Mouse (Mus musculus) ES-E14 (cell line): Measurements from ENCODE around the gene Kras. TPM values are rescaled to one million over a fixed set of nuclear protein-coding genes. Genes with fewer than 3 reads are reported as not detected.

Experiments
- DNase-seq: peaks from one replicate; pipeline ENCODE4 v3.0.0-alpha.2; 2013; ENCODE audit warnings: low read depth, low spot score
- H3K27ac ChIP-seq: 2 replicates; pipeline ENCODE4 v1.5.1; 2012; ENCODE audit warnings: low read depth, mild to moderate bottlenecking, low read length, moderate library complexity, mixed read lengths; ENCODE audit not compliant: poor library complexity, insufficient read depth, severe bottlenecking
- H3K36me3 ChIP-seq: 2 replicates; pipeline ENCODE4 v1.6.1; 2012; ENCODE audit warnings: mild to moderate bottlenecking, low read length, moderate library complexity, mixed read lengths; ENCODE audit not compliant: control insufficient read depth, poor library complexity, insufficient read depth, severe bottlenecking
- H3K4me1 ChIP-seq, 2 experiments: fragments of 150-350 bp in 1 of 2; sonication (generic) in 1 of 2; 2 replicates each; pipeline ENCODE4 v1.6.1; 2012; ENCODE audit warnings: low read length in 2 of 2, mild to moderate bottlenecking in 1 of 2, mixed read lengths in 1 of 2; ENCODE audit not compliant: control insufficient read depth in 2 of 2, insufficient read depth in 2 of 2, poor library complexity in 1 of 2
- H3K4me3 ChIP-seq, 2 experiments: fragments of 150-350 bp in 1 of 2; sonication (generic) in 1 of 2; 2 replicates each; pipeline ENCODE4 v1.5.1; 2012; ENCODE audit warnings: low read length in 2 of 2, low read depth in 1 of 2, mild to moderate bottlenecking in 1 of 2, mixed read lengths in 1 of 2; ENCODE audit not compliant: insufficient read depth in 1 of 2, poor library complexity in 1 of 2, severe bottlenecking in 1 of 2
- H3K9ac ChIP-seq: 2 replicates; pipeline ENCODE4 v1.6.1; 2012; ENCODE audit warnings: low read depth, mild to moderate bottlenecking, low read length, mixed read lengths; ENCODE audit not compliant: poor library complexity, insufficient read depth, severe bottlenecking
- H3K9me3 ChIP-seq: fragments of 150-350 bp; sonication (generic); 2 replicates; pipeline ENCODE4 v1.6.1; 2012; ENCODE audit warnings: low read depth, mild to moderate bottlenecking, low read length; ENCODE audit not compliant: control insufficient read depth, insufficient read depth
- CHD2 ChIP-seq: IDR thresholded peaks from 2 replicates; pipeline ENCODE4 v1.6.1; 2014; ENCODE audit warnings: mild to moderate bottlenecking, low read depth, low read length, inconsistent platforms
- HCFC1 ChIP-seq: IDR thresholded peaks from 2 replicates; pipeline ENCODE4 v1.6.1; 2012; ENCODE audit warnings: low read length, inconsistent platforms, borderline replicate concordance; ENCODE audit not compliant: insufficient read depth
- MAFK ChIP-seq: IDR thresholded peaks from 2 replicates; pipeline ENCODE4 v1.6.1; 2014; ENCODE audit warnings: mild to moderate bottlenecking, low read depth, low read length, inconsistent platforms; ENCODE audit not compliant: insufficient read depth
- ZC3H11A ChIP-seq: IDR thresholded peaks from 2 replicates; pipeline ENCODE4 v1.6.1; 2012; ENCODE audit warnings: low read depth, mild to moderate bottlenecking, inconsistent platforms, low read length, borderline replicate concordance
- ZNF384 ChIP-seq: IDR thresholded peaks from 2 replicates; pipeline ENCODE4 v1.6.1; 2012; ENCODE audit warnings: low read depth, low read length, inconsistent platforms
- in situ Hi-C, 2 experiments: fragments of 600-800 bp; cut with MboI; formaldehyde crosslinking; loops; one replicate each; pipeline ENCODE4 v1.15.1; 2025; ENCODE audit warnings: low sequenced_read_pairs in 2 of 2, inconsistent platforms in 1 of 2; ENCODE audit not compliant: unreplicated experiment in 2 of 2
- total RNA-seq: library from RNA; depleted of rRNA; stranded (reverse); fragments of 300-350 nt; gene quantifications from 2 replicates; pipeline ENCODE4 v1.2.3, GENCODE M21; 2012

The Kras gene
- total RNA-seq, 1 experiment: 32.0 TPM

GRCm38 (mm10) chr6:145193038-145193437, 57.0 kb downstream of the Kras start:
- no peak overlapping the region for H3K4me3 ChIP-seq
- in situ Hi-C loops: no loop called here
- no peak for DNase-seq
- H3K36me3 ChIP-seq: no peaks in the 10 kb centered on the region
- peaks cover 0 to 2% of the 10 kb centered on the region in 2 experiments; a peak in 1 of 4 replicates for H3K4me1 ChIP-seq
- H3K27ac ChIP-seq: no peak overlapping the region
- TF ChIP-seq MAFK (no peak), ZC3H11A (no peak), HCFC1 (no peak), CHD2 (no peak), ZNF384 (no peak)
- H3K9ac ChIP-seq: no peak overlapping the region
- H3K9me3 ChIP-seq: no peaks in the 10 kb centered on the region

- no peak for DNase-seq
- TF ChIP-seq ZC3H11A (peak; percentile 43; the same call in 1 of the 2 replicates), ZNF384 (no peak), CHD2 (no peak)
- H3K36me3 ChIP-seq: no peaks in the 10 kb centered on the region
- peaks cover 4% of the 10 kb centered on the region in 2 experiments; a peak in 2 of 4 replicates for H3K4me1 ChIP-seq
- no peak overlapping the region for H3K27ac ChIP-seq
- H3K4me3 ChIP-seq: 0 out of 4 replicates have a peak overlapping the region, but pooled peaks of 1 of the 2 experiments have one; percentile 26
- 0 out of 2 replicates have a peak overlapping the region, but pooled peaks have one; percentile 27 for H3K9ac ChIP-seq
- no peaks in the 10 kb centered on the region for H3K9me3 ChIP-seq
- in situ Hi-C loops: loop anchor here in 1 of 2 experiments (10.0 kb wide), 1 partner anchor 157 kb away; no protein-coding TSS in a partner anchor
Measured at GRCm38 (mm10) chr6:145187093-145188088, 62.6 kb downstream of the Kras start.

- no peak overlapping the region for H3K9ac ChIP-seq
- TF ChIP-seq ZC3H11A (no peak), HCFC1 (no peak)
- no peaks in the 10 kb centered on the region for H3K36me3 ChIP-seq
- H3K9me3 ChIP-seq: no peaks in the 10 kb centered on the region
- peaks cover 4% of the 10 kb centered on the region in 2 experiments; a peak in 2 of 4 replicates for H3K4me1 ChIP-seq
- H3K27ac ChIP-seq: no peak overlapping the region
- no peak overlapping the region for H3K4me3 ChIP-seq
- in situ Hi-C loops: loop anchor here in 1 of 2 experiments (10.0 kb wide), 1 partner anchor 159 kb away; no protein-coding TSS in a partner anchor
- no peak for DNase-seq
Measured at GRCm38 (mm10) chr6:145186096-145186495, 63.9 kb downstream of the Kras start.

GRCm38 (mm10) chr6:145182044-145182443, 68.0 kb downstream of the Kras start:
- Histone ChIP-seq H3K4me1 (peaks cover 2 to 15% of the 10 kb centered on the region in 2 experiments; a peak in 2 of 4 replicates), H3K4me3 (no peak overlapping the region), H3K9me3 (no peaks in the 10 kb centered on the region), H3K36me3 (no peaks in the 10 kb centered on the region), H3K9ac (no peak overlapping the region), H3K27ac (no peak overlapping the region)
- in situ Hi-C loops: loop anchor here in 1 of 2 experiments (10.0 kb wide), 1 partner anchor 163 kb away; no protein-coding TSS in a partner anchor
- no peak for DNase-seq
- no peak for TF ChIP-seq HCFC1
- no peak for TF ChIP-seq CHD2
- no peak for TF ChIP-seq MAFK
- TF ChIP-seq ZC3H11A: no peak
- TF ChIP-seq ZNF384: no peak
